Mouse (Mus musculus): ENCODE data around the gene Syngap1. TPM values are rescaled to one million over a fixed set of nuclear protein-coding genes. Genes with fewer than 3 reads are reported as not detected.

Syngap1 gene
- polyA plus RNA-seq (2015; fragmentation: Nextera tagmentation; extraction: Ambion mirVana): 1.1 and 1.9 TPM in 2 replicates

GRCm38 (mm10) chr17:26941031-26941789, at the start of gene Syngap1:
Gene Syngap1, plus strand, starts transcription at chr17:26941253.

GRCm38 (mm10) chr17:26916711-26917482, 24.2 kb upstream of the Syngap1 start, which contains the start of gene Kifc5b:
Gene Kifc5b, plus strand, starts transcription at chr17:26917091.

GRCm38 (mm10) chr17:26932839-26933398, 8.1 kb upstream of the Syngap1 start, which contains the start of gene Phf1:
Gene Phf1, plus strand, starts transcription at chr17:26933052.

GRCm38 (mm10) chr17:26939178-26939972, 1.7 kb upstream of the Syngap1 start, which contains the start of gene Cuta:
Gene Cuta, minus strand, starts transcription at chr17:26939569.

GRCm38 (mm10) chr17:26972703-26973574, 31.9 kb downstream of the Syngap1 start, which contains the start of gene Zbtb9:
Gene Zbtb9, plus strand, starts transcription at chr17:26973167.

Other genes with a start within 250 kb of the Syngap1 start
- 8.1 and 12.4 TPM in 2 replicates for gene Crebrf, start 225.6 kb upstream of the Syngap1 start, polyA plus RNA-seq (2015; fragmentation: Nextera tagmentation; extraction: Ambion mirVana)
- 30.0 and 31.9 TPM in 2 replicates for gene Bnip1, start 160.2 kb upstream of the Syngap1 start, polyA plus RNA-seq (2015; fragmentation: Nextera tagmentation; extraction: Ambion mirVana)
- 17.3 and 23.7 TPM in 2 replicates for gene Nkx2-5, start 96.2 kb upstream of the Syngap1 start, polyA plus RNA-seq (2015; fragmentation: Nextera tagmentation; extraction: Ambion mirVana)
- gene Kifc5b, start 24.2 kb upstream of the Syngap1 start, polyA plus RNA-seq (2015; fragmentation: Nextera tagmentation; extraction: Ambion mirVana): 8.2 and 8.5 TPM in 2 replicates
- gene Phf1, start 8.2 kb upstream of the Syngap1 start, polyA plus RNA-seq (2015; fragmentation: Nextera tagmentation; extraction: Ambion mirVana): 5.8 and 7.9 TPM in 2 replicates
- gene Cuta, start 1.7 kb upstream of the Syngap1 start, polyA plus RNA-seq (2015; fragmentation: Nextera tagmentation; extraction: Ambion mirVana): 139 and 150 TPM in 2 replicates
- 6.2 and 6.8 TPM in 2 replicates for gene Zbtb9, start 31.9 kb downstream of the Syngap1 start, polyA plus RNA-seq (2015; fragmentation: Nextera tagmentation; extraction: Ambion mirVana)
- 5.9 and 7.0 TPM in 2 replicates for gene Bak1, start 87.8 kb downstream of the Syngap1 start, polyA plus RNA-seq (2015; fragmentation: Nextera tagmentation; extraction: Ambion mirVana)
- 1.5 and 2.3 TPM in 2 replicates for gene Itpr3, start 116.1 kb downstream of the Syngap1 start, polyA plus RNA-seq (2015; fragmentation: Nextera tagmentation; extraction: Ambion mirVana)
- gene Uqcc2, start 192.7 kb downstream of the Syngap1 start, polyA plus RNA-seq (2015; fragmentation: Nextera tagmentation; extraction: Ambion mirVana): 160 and 163 TPM in 2 replicates
- 0.13 and 0.25 TPM in 2 replicates for gene Ip6k3, start 226.5 kb downstream of the Syngap1 start, polyA plus RNA-seq (2015; fragmentation: Nextera tagmentation; extraction: Ambion mirVana)